Mouse (Mus musculus): Measurements from ENCODE around the gene Macrod2. TPM values are rescaled to one million over a fixed set of nuclear protein-coding genes. Genes with fewer than 3 reads are reported as not detected.

Gene Macrod2
- polyA plus RNA-seq, 1 experiment: 20.2 TPM

- TF ChIP-seq CTCF (IDR thresholded peaks at IDR 0.05; ENCODE audit: borderline replicate concordance, insufficient read depth, low read depth, low read length): no peak
- no peak for TF ChIP-seq POLR2A (IDR thresholded peaks at IDR 0.05; ENCODE audit: borderline replicate concordance, insufficient read depth, low read length)
- DNase-seq: peak in 1 of 2 experiments; percentile 26
- H3K4me3 ChIP-seq (replicated peaks; ENCODE audit: insufficient read depth, low read depth, low read length): peak overlapping the region; percentile 23
- H3K4me1 ChIP-seq (ENCODE audit: control insufficient read depth, insufficient read depth, low read length): peaks cover 11% of the 10 kb centered on the region
- H3K27ac ChIP-seq (ENCODE audit: insufficient read depth, low read length): no peak overlapping the region
- WGBS: 20% methylated on average over 7 of the region's 7 CpGs
- no peaks in the 10 kb centered on the region for H3K27me3 ChIP-seq (ENCODE audit: control insufficient read depth, insufficient read depth, low read length)
Observed at GRCm38 (mm10) chr2:140666846-140667245, 271.7 kb downstream of the Macrod2 start.

- Histone ChIP-seq H3K4me3 (replicated peaks; ENCODE audit: insufficient read depth, low read depth, low read length) (peak overlapping the region; percentile 60), H3K27ac (ENCODE audit: insufficient read depth, low read length) (no peak overlapping the region), H3K4me1 (ENCODE audit: control insufficient read depth, insufficient read depth, low read length) (peaks cover 11% of the 10 kb centered on the region), H3K27me3 (ENCODE audit: control insufficient read depth, insufficient read depth, low read length) (no peaks in the 10 kb centered on the region)
- WGBS: 25% methylated on average over 13 of the region's 13 CpGs
- DNase-seq: peak; percentile 24
- no peak for TF ChIP-seq POLR2A (IDR thresholded peaks at IDR 0.05; ENCODE audit: borderline replicate concordance, insufficient read depth, low read length)
- no peak for TF ChIP-seq CTCF (IDR thresholded peaks at IDR 0.05; ENCODE audit: borderline replicate concordance, insufficient read depth, low read depth, low read length)
Observed at GRCm38 (mm10) chr2:140667261-140668047, 272.3 kb downstream of the Macrod2 start.

GRCm38 (mm10) chr2:140668311-140668710 lies 273.2 kb downstream of the Macrod2 start:
- H3K4me3 ChIP-seq (replicated peaks; ENCODE audit: insufficient read depth, low read depth, low read length): peak overlapping the region; percentile 60
- DNase-seq: peak; percentile 76 to 81
- no peak for TF ChIP-seq POLR2A (IDR thresholded peaks at IDR 0.05; ENCODE audit: borderline replicate concordance, insufficient read depth, low read length)
- peak; percentile 67 for TF ChIP-seq CTCF (IDR thresholded peaks at IDR 0.05; ENCODE audit: borderline replicate concordance, insufficient read depth, low read depth, low read length)
- H3K4me1 ChIP-seq (ENCODE audit: control insufficient read depth, insufficient read depth, low read length): peaks cover 11% of the 10 kb centered on the region; the same call in 1 of the 2 replicates
- WGBS: 3% methylated on average over 8 of the region's 8 CpGs
- no peak overlapping the region for H3K27ac ChIP-seq (ENCODE audit: insufficient read depth, low read length)
- H3K27me3 ChIP-seq (ENCODE audit: control insufficient read depth, insufficient read depth, low read length): no peaks in the 10 kb centered on the region

- Histone ChIP-seq H3K27ac (ENCODE audit: insufficient read depth, low read length) (no peak overlapping the region; the same call in 1 of the 2 replicates), H3K27me3 (ENCODE audit: control insufficient read depth, insufficient read depth, low read length) (no peaks in the 10 kb centered on the region), H3K4me1 (ENCODE audit: control insufficient read depth, insufficient read depth, low read length) (peaks cover 11% of the 10 kb centered on the region; the same call in 1 of the 2 replicates), H3K4me3 (replicated peaks; ENCODE audit: insufficient read depth, low read depth, low read length) (peak overlapping the region; percentile 60)
- 9% methylated on average over 2 of the region's 2 CpGs for WGBS
- DNase-seq: peak in 1 of 2 experiments; percentile 11
- no peak for TF ChIP-seq POLR2A (IDR thresholded peaks at IDR 0.05; ENCODE audit: borderline replicate concordance, insufficient read depth, low read length)
- no peak for TF ChIP-seq CTCF (IDR thresholded peaks at IDR 0.05; ENCODE audit: borderline replicate concordance, insufficient read depth, low read depth, low read length)
Observed at GRCm38 (mm10) chr2:140669081-140669480, 274.0 kb downstream of the Macrod2 start.

- WGBS: 14% methylated on average over 2 of the region's 2 CpGs
- Histone ChIP-seq H3K27me3 (ENCODE audit: control insufficient read depth, insufficient read depth, low read length) (no peaks in the 10 kb centered on the region), H3K4me1 (ENCODE audit: control insufficient read depth, insufficient read depth, low read length) (peaks cover 7% of the 10 kb centered on the region; the same call in 1 of the 2 replicates), H3K4me3 (replicated peaks; ENCODE audit: insufficient read depth, low read depth, low read length) (peak overlapping the region; percentile 60), H3K27ac (ENCODE audit: insufficient read depth, low read length) (no peak overlapping the region)
- DNase-seq: peak in 1 of 2 experiments; percentile 17
- TF ChIP-seq POLR2A (IDR thresholded peaks at IDR 0.05; ENCODE audit: borderline replicate concordance, insufficient read depth, low read length) (no peak), CTCF (IDR thresholded peaks at IDR 0.05; ENCODE audit: borderline replicate concordance, insufficient read depth, low read depth, low read length) (no peak)
Observed at GRCm38 (mm10) chr2:140669786-140670185, 274.7 kb downstream of the Macrod2 start.

GRCm38 (mm10) chr2:140670457-140670856 lies 275.3 kb downstream of the Macrod2 start:
- peaks cover 5% of the 10 kb centered on the region; the same call in 1 of the 2 replicates for H3K4me1 ChIP-seq (ENCODE audit: control insufficient read depth, insufficient read depth, low read length)
- WGBS: under 1% methylated on average over 12 of the region's 12 CpGs
- H3K27ac ChIP-seq (ENCODE audit: insufficient read depth, low read length): peak overlapping the region; percentile 77
- H3K27me3 ChIP-seq (ENCODE audit: control insufficient read depth, insufficient read depth, low read length): no peaks in the 10 kb centered on the region
- peak overlapping the region; percentile 60 for H3K4me3 ChIP-seq (replicated peaks; ENCODE audit: insufficient read depth, low read depth, low read length)
- peak; percentile 75 to 80 for DNase-seq
- no peak for TF ChIP-seq CTCF (IDR thresholded peaks at IDR 0.05; ENCODE audit: borderline replicate concordance, insufficient read depth, low read depth, low read length)
- no peak for TF ChIP-seq POLR2A (IDR thresholded peaks at IDR 0.05; ENCODE audit: borderline replicate concordance, insufficient read depth, low read length)

GRCm38 (mm10) chr2:140670963-140671702 lies 276.0 kb downstream of the Macrod2 start, which contains the start of gene Flrt3:
Gene Flrt3 (minus strand): TSS chr2:140671469.
- peak; percentile 92 to 96 for DNase-seq
- peak within 1 kb of the TSS; percentile 60 for H3K4me3 ChIP-seq (replicated peaks; ENCODE audit: insufficient read depth, low read depth, low read length)
- under 1% methylated on average over 26 of the region's 26 CpGs for WGBS
- TF ChIP-seq POLR2A (IDR thresholded peaks at IDR 0.05; ENCODE audit: borderline replicate concordance, insufficient read depth, low read length) (peak; percentile 98), CTCF (IDR thresholded peaks at IDR 0.05; ENCODE audit: borderline replicate concordance, insufficient read depth, low read depth, low read length) (peak; percentile 78)
- peak within 1 kb of the TSS; percentile 77 for H3K27ac ChIP-seq (ENCODE audit: insufficient read depth, low read length)
- H3K27me3 ChIP-seq (ENCODE audit: control insufficient read depth, insufficient read depth, low read length): no peaks in the 10 kb centered on the region
- H3K4me1 ChIP-seq (ENCODE audit: control insufficient read depth, insufficient read depth, low read length): no peaks in the 10 kb centered on the region

Measured in cerebellum, adult 2 months (tissue).